Mouse (Mus musculus) lung, embryonic 15.5 days (tissue): ENCODE data around the gene Slc25a21. TPM values are rescaled to one million over a fixed set of nuclear protein-coding genes. Genes with fewer than 3 reads are reported as not detected.
"Not testable (repeated sequence)": the region's sequence is repeated elsewhere in the genome, so short reads cannot be mapped to it uniquely, and the experiment has no call there.

Source experiments
- ATAC-seq: fragments of 200-750 bp; cut with Nextera tagmentation; 2 replicates; pipeline ENCODE4 v1.8.0; 2017; ENCODE audit warnings: moderate number of reproducible peaks, borderline replicate concordance; ENCODE audit not compliant: low FRiP score, low TSS enrichment; ENCODE audit errors: extremely low read depth
- H3K27ac ChIP-seq: fragments of 300-500 bp; sonication (generic); 2 replicates; pipeline ENCODE4 v1.5.1; 2015; ENCODE audit warnings: moderate library complexity, mild to moderate bottlenecking, inconsistent platforms
- H3K27me3 ChIP-seq: fragments of 300-500 bp; sonication (generic); 2 replicates; pipeline ENCODE4 v1.6.1; 2015; ENCODE audit warnings: inconsistent platforms
- H3K36me3 ChIP-seq: fragments of 300-500 bp; sonication (generic); 2 replicates; pipeline ENCODE4 v1.6.1; 2015; ENCODE audit warnings: inconsistent platforms
- H3K4me1 ChIP-seq: fragments of 300-500 bp; sonication (generic); 2 replicates; pipeline ENCODE4 v1.6.1; 2015; ENCODE audit warnings: inconsistent platforms
- H3K4me2 ChIP-seq: fragments of 300-500 bp; sonication (generic); 2 replicates; pipeline ENCODE4 v1.6.1; 2015; ENCODE audit warnings: inconsistent platforms, mild to moderate bottlenecking, moderate library complexity
- H3K4me3 ChIP-seq: fragments of 300-500 bp; sonication (generic); 2 replicates; pipeline ENCODE4 v1.5.1; 2015; ENCODE audit warnings: mild to moderate bottlenecking, inconsistent platforms
- H3K9ac ChIP-seq: fragments of 300-500 bp; sonication (generic); 2 replicates; pipeline ENCODE4 v1.6.1; 2015; ENCODE audit warnings: inconsistent platforms
- H3K9me3 ChIP-seq: fragments of 300-500 bp; sonication (generic); 2 replicates; pipeline ENCODE4 v1.6.1; 2016; ENCODE audit warnings: inconsistent platforms
- WGBS: fragments of 180-500 bp; shearing (Covaris S2); methylation state at CpG from one replicate; pipeline ENCODE4 v1.1.7; 2015; 5-methylcytosine and 5-hydroxymethylcytosine counted together
- polyA plus RNA-seq: library from polyadenylated mRNA; unstranded; fragments of >200 nt; fragmentation: Nextera tagmentation; extraction: Ambion mirVana; gene quantifications from 2 replicates; pipeline ENCODE4 v1.2.1, GENCODE M21; 2015

Slc25a21 gene
- polyA plus RNA-seq = 0.43 and 0.54 TPM in 2 replicates

GRCm38 (mm10) chr12:57197363-57198026 lies at the start of gene Slc25a21:
Slc25a21 (minus strand) TSS chr12:57197472.
- Histone ChIP-seq H3K36me3 (no peaks in the 10 kb centered on the region), H3K4me3 (peak within 1 kb of the TSS; percentile 50), H3K27ac (no peak within 1 kb of the TSS), H3K27me3 (peaks cover 10% of the 10 kb centered on the region; the same call in 1 of the 2 replicates), H3K9me3 (no peaks in the 10 kb centered on the region), H3K9ac (peak within 1 kb of the TSS; percentile 28; the same call in 1 of the 2 replicates), H3K4me1 (no peaks in the 10 kb centered on the region; the same call in 1 of the 2 replicates), H3K4me2 (peak within 1 kb of the TSS; percentile 85)
- WGBS = 71% methylated on average over 10 of the region's 10 CpGs
- ATAC-seq = no peak

- no peak for ATAC-seq
- no peaks in the 10 kb centered on the region for H3K9me3 ChIP-seq
- H3K4me3 ChIP-seq = no peak overlapping the region
- no peak overlapping the region for H3K4me2 ChIP-seq
- no peaks in the 10 kb centered on the region for H3K4me1 ChIP-seq
- 89% methylated on average over 5 of the region's 5 CpGs for WGBS
- H3K36me3 ChIP-seq = peaks cover 29% of the 10 kb centered on the region
- no peak overlapping the region for H3K27ac ChIP-seq
- H3K27me3 ChIP-seq = no peaks in the 10 kb centered on the region
- H3K9ac ChIP-seq = no peak overlapping the region
These were observed 46.6 kb upstream of the Slc25a21 start for GRCm38 (mm10) chr12:57243671-57244495.

DNA sequence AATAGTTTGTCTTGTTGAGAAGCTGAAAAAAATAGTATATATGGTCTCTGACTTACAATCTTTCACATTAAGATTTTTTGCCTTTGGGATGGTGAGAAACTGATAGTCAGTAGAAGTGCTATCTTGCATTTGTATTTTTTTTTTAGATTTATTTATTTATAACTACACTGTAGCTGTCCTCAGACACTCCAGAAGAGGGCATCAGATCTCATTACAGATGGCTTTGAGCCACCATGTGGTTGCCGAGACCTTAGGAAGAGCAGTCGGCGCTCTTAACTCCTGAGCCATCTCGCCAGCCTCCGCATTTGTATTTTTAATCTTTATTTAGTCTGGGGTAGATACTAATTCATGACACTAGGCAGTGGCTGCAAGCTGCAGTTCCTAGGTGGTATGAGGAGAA lies 36.1 kb upstream of the Slc25a21 start:
- Histone ChIP-seq H3K27ac (no peak overlapping the region), H3K36me3 (peaks cover 3% of the 10 kb centered on the region), H3K4me3 (no peak overlapping the region), H3K27me3 (no peaks in the 10 kb centered on the region), H3K4me1 (peaks cover 6% of the 10 kb centered on the region), H3K4me2 (no peak overlapping the region), H3K9ac (no peak overlapping the region), H3K9me3 (no peaks in the 10 kb centered on the region)
- no peak for ATAC-seq
- 79% methylated on average over 5 of the region's 5 CpGs for WGBS

DNA sequence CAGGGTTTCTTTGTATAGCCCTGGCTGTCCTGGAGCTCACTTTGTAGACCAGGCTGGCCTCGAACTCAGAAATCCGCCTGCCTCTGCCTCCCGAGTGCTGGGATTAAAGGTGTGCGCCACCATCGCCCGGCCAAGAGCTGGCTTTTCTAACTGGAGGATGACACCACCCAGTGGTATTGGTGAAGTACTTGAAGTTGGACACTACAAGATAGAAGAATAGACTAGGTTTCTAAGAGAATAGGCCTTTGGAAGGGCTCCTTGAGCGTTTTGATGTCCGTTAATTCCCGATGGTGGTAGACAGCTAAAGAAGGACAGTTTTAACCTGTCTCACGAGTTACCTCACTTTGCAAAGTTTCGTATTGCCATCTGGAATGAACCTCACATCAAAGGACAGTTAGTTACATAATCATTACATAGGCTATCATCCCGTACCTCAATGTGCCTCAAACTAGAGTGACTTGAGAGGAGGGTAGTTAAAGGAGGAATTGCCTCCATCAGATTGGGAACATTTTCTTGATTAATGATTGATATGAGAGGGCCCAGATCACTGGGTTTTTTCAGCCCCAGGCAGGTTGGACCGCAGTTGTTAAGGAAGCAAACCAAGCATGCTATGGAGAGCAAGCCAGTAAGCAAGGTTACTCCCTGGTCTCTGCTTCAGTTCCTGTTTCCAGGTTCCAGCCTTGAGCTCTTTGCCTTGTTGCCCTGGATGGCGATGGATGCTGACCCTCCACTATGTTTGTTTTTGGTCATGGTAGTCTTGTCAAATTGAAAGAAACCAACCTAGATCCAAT lies 34.0 kb upstream of the Slc25a21 start:
- ATAC-seq = no peak
- H3K4me1 ChIP-seq = peaks cover 6% of the 10 kb centered on the region
- no peaks in the 10 kb centered on the region for H3K36me3 ChIP-seq
- H3K9me3 ChIP-seq = no peaks in the 10 kb centered on the region
- 58% methylated on average over 14 of the region's 14 CpGs for WGBS
- H3K4me2 ChIP-seq = peak overlapping the region; percentile 71
- H3K27ac ChIP-seq = no peak overlapping the region; the same call in 1 of the 2 replicates
- H3K4me3 ChIP-seq = peak overlapping the region; percentile 93
- H3K27me3 ChIP-seq = no peaks in the 10 kb centered on the region
- peak overlapping the region; percentile 86 for H3K9ac ChIP-seq

DNA sequence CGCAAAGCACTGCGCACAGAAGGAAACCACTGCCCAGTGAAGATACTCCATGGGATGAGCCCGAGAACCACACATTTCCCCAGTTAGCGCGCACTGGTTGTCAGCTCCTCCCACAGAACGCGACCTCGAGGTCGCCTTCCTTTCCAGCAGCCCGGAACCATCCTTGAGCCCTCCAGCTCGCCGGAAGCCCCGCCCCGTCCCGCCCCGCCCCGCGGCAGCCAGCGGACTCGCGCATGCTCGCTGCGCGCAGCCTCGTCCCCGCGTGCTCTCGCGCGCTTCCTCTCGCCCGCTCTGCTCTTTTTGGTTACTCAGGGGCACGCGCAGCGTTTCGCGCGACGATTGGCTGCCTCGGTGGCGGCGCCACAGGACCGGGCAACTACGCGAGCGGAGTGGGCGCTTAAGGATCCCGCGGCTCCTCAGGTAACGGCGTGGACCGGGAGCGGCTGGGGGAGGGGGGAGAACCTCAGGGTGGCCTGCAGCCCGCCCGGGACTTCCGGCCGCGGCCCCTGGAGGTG lies 33.0 kb upstream of the Slc25a21 start, which contains the start of the genes Prps1l3 and Mipol1:
TSS of gene Prps1l3 (plus strand) at position 221 of the 515 bp plus-strand sequence.
TSS of gene Mipol1 (plus strand) at position 236 of the 515 bp plus-strand sequence.
- Histone ChIP-seq H3K27ac (peak within 1 kb of the TSS; percentile 96), H3K9ac (peak within 1 kb of the TSS; percentile 86), H3K36me3 (no peaks in the 10 kb centered on the region), H3K4me1 (peaks cover 6% of the 10 kb centered on the region), H3K4me2 (peak within 1 kb of the TSS; percentile 71), H3K4me3 (peak within 1 kb of the TSS; percentile 93), H3K27me3 (no peaks in the 10 kb centered on the region), H3K9me3 (no peaks in the 10 kb centered on the region)
- under 1% methylated on average over 55 of the region's 58 CpGs for WGBS
- ATAC-seq = peak; percentile 98

DNA sequence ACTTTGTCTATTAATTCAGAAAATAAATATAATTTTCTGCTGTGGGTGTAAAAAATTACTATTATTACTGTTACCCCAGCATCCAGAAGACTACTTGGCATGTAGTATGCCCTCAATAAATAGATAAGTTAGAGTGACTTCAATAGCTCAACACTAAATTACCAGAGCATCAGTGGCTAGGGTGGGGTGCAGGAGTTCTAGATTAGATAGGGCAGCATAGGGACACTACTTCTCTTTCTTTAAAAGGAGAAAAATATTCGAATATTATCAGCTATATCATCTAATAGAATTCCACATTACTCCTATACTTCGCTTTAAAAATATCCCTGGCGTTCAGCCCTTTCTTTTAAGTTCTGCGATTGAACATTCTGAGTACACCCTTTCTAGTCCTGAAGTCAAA lies 32.4 kb upstream of the Slc25a21 start:
- Histone ChIP-seq H3K9ac (peak overlapping the region; percentile 86), H3K4me2 (peak overlapping the region; percentile 71), H3K4me3 (peak overlapping the region; percentile 93), H3K36me3 (no peaks in the 10 kb centered on the region), H3K27ac (peak overlapping the region; percentile 96), H3K27me3 (no peaks in the 10 kb centered on the region), H3K4me1 (peaks cover 6% of the 10 kb centered on the region), H3K9me3 (no peaks in the 10 kb centered on the region)
- no peak for ATAC-seq
- WGBS = 15% methylated on average over 4 of the region's 4 CpGs

- Histone ChIP-seq H3K4me2 (no peak overlapping the region), H3K36me3 (no peaks in the 10 kb centered on the region), H3K27ac (no peak overlapping the region), H3K27me3 (no peaks in the 10 kb centered on the region), H3K9me3 (no peaks in the 10 kb centered on the region), H3K4me1 (peaks cover 6% of the 10 kb centered on the region), H3K9ac (no peak overlapping the region), H3K4me3 (no peak overlapping the region)
- ATAC-seq = no peak
- WGBS = 78% methylated on average over 4 of the region's 8 CpGs
These were observed 30.5 kb upstream of the Slc25a21 start for GRCm38 (mm10) chr12:57227776-57228175.

DNA sequence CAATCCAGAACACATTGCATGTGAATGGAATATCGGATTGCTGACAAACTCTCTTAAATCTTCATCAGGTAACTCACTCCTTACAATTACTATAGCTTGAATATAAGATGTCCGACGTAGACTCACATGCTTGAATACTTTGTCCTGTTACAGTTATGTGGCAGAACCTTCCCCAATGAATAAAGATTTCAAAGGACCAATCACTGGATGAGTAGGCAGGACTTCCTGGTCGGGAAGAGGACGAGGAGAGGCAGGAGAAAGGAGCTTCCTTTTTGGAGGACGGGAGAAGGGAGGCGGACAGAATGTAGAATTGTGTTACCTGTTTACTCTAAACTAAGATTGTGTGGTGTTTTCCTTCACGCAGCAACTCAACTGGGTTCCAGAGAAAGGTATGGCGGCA lies 29.1 kb upstream of the Slc25a21 start:
- Histone ChIP-seq H3K9ac (no peak overlapping the region), H3K4me2 (no peak overlapping the region), H3K27me3 (no peaks in the 10 kb centered on the region), H3K9me3 (no peaks in the 10 kb centered on the region), H3K4me1 (peaks cover 3% of the 10 kb centered on the region), H3K27ac (no peak overlapping the region), H3K36me3 (no peaks in the 10 kb centered on the region), H3K4me3 (no peak overlapping the region)
- no peak for ATAC-seq
- 80% methylated on average over 9 of the region's 9 CpGs for WGBS

GRCm38 (mm10) chr12:57212463-57212862 lies 15.2 kb upstream of the Slc25a21 start:
- H3K27ac ChIP-seq, H3K27me3 ChIP-seq, H3K4me3 ChIP-seq, H3K4me2 ChIP-seq, H3K4me1 ChIP-seq, H3K9ac ChIP-seq, H3K36me3 ChIP-seq, ATAC-seq, H3K9me3 ChIP-seq: not testable (repeated sequence)
- 79% methylated on average over 5 of the region's 5 CpGs for WGBS

DNA sequence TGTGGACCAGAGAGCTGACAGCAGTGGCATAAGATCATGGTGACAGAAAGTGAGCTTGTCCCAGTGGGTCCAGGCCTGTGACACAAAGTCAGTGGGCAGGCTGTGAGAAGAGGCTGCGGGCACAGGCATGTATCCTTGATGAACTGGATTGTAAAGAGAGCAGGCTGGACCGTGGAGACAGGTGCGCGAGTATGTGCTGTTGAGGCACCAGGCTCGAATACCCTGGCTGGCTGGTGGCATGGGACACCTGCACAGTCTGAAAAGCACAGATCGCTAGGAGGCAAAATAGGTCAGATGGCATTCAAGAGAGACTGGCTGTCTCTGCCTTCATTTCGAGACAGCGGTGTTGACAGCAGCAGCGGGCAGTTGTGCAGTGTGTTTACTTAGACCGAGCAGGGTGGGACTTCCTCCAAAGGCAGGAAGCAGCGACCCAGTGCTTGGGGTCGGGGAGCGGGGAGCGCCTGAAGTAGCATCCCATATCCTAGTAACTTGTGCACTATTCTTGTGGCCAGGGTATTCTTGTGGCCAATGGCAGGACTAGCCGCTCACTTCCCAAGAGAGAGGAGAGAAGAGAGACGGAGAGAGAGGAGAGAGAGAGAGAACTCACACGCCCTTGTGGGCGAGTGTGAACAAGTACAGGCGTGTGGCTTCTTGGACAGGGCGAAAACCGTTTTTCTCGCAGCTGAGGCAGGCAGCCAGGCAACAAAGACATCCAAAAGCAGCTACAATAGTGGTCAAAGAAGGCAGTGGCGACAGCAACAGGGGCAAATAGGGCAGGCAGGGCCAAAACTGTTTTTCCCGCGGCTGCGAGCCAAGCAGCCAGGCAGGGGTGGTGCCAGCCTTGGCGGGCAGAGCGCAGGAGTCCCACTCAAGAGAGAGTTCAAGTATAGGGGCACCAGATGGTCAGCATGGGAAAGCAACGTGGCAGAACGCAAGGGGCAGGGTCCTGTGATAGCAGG lies 14.4 kb upstream of the Slc25a21 start:
- Histone ChIP-seq H3K4me1 (peaks cover 3% of the 10 kb centered on the region; the same call in 1 of the 2 replicates), H3K4me2 (peak overlapping the region; percentile 83), H3K9ac (peak overlapping the region; percentile 47), H3K27me3 (no peaks in the 10 kb centered on the region), H3K9me3 (no peaks in the 10 kb centered on the region), H3K4me3 (peak overlapping the region; percentile 48), H3K36me3 (no peaks in the 10 kb centered on the region), H3K27ac (0 out of 2 replicates have a peak overlapping the region, but pooled peaks have one; percentile 10)
- peak; percentile 79; the same call in 1 of the 2 replicates for ATAC-seq
- WGBS = 5% methylated on average over 30 of the region's 30 CpGs
